Mouse (Mus musculus) ES-Bruce4 (cell line): ENCODE measurements around the gene Plscr1.

Source experiments
- CTCF ChIP-seq: IDR thresholded peaks from one replicate; pipeline ENCODE4 v1.8.1; 2011; ENCODE audit warnings: low read depth, low read length
- EP300 ChIP-seq: IDR thresholded peaks from 2 replicates; pipeline ENCODE4 v1.6.1; 2011; ENCODE audit warnings: low read depth, low read length; ENCODE audit not compliant: insufficient read depth
- POLR2A ChIP-seq: IDR thresholded peaks from one replicate; pipeline ENCODE4 v1.8.1; 2011; ENCODE audit warnings: low read length; ENCODE audit not compliant: insufficient read depth

DNA sequence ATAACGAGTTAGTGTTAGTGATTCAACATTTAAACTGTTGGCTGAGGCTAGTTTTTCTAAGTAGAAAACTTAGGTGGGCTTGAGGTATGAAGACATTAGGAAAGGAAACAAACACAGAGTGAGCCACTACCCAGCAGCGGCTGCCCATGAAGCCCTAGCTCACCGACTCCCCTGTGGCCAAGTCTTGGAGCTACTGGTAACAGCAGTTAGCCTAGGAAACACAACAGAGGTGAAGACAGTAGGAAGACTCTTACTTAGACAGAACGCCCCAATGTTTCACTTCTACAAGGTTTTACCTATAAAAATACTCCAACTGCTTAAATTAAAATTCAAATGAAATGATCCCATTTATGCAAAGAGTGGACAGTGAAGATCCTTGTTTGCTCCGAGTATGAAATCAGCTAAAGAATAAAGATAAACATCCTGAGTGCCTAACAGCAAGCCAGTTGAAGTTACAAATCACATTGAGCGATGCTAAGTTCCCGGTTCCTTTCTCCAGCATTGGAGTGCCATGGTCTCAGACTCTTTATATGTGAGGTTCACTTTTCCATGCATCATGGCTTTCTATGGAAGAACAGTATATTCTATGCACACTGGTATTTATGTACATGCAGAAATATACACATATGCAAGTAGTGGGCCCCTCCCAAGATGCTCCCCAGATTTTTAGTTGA lies 640 bp upstream of the Plscr1 start:
- TF ChIP-seq CTCF, result no peak
- TF ChIP-seq EP300, result no peak
- TF ChIP-seq POLR2A, result no peak
